20 mouse cellular contexts compared by ENCODE assay signal in the genomic region with DNA sequence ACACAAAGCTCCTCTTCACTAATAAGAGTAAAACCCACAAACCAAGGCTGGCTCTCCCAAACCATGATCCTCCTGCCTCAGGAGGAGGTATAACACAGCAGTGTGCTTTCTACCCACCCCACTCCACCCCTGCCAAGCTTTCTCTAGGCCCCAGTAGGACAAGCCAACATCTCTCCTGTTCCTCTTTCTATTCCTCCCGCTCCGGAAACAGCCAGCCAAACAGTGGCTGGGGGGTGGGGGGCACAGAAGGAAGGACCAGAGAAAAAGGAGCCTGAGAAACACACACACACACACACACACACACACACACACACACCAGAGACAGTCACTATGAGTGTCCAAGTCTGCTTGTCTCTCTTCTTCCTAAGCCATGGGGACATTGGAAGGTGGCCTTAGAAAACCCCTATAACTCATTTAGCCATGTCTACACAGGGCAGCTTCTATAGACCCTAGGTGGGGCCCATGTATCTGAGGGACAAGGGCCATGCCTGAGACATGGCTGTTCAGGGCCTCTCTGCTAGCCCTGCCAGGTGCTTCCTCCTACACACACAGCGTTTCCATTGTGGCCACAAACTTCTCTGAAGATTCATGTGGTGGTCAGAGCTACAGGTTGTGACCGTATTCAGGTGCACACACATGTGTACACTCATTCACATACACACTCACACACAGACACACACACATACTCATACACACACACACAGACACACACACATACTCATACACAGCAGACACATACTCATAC. TPM values are rescaled to one million over a fixed set of nuclear protein-coding genes. Genes with fewer than 3 reads are reported as not detected.
DNase-seq lines count a peak whose midpoint lies in the region; ATAC-seq and TF ChIP-seq lines count a peak whose summit lies in the region.
"Had no signal": no experiment of that assay in that cellular context is flagged by ENCODE, and none has a peak within 500 bp of the region (broad histone marks: within the 10 kb centered on the region; RNA-seq: fewer than 3 reads in every experiment).

No protein-coding gene starts in this region.

- DNase-seq in layer of hippocampus, adult 9-11 months, result peak; percentile 78
- DNase-seq in layer of hippocampus, postnatal 25 days (ENCODE audit: extremely low spot score in 1 of 2, low spot score in 1 of 2), result no peak
- peak; percentile 80 for DNase-seq in CH12.LX (ENCODE audit: extremely low read depth)
- peak; percentile 55 for DNase-seq in splenic B cell, adult 2 months (ENCODE audit: low read depth, low spot score)
- DNase-seq in adrenal gland, adult 2 months, result no peak
- no peak for DNase-seq in midbrain, embryonic 11.5 days (ENCODE audit: low spot score, missing footprints)
- DNase-seq: cerebellum, postnatal 14 days; kidney, adult 11 months; kidney, postnatal 10 days; lung, postnatal 36 days; right cerebral cortex, postnatal 25 days had no signal

- no peaks in the 10 kb centered on the region; the same call in 1 of the 2 replicates for H3K79me2 ChIP-seq in CH12.LX (replicated peaks; ENCODE audit: control insufficient read depth, extremely low read depth, insufficient read depth, poor library complexity, severe bottlenecking)

- dilution Hi-C loops in CH12.LX (cut with MboI; ENCODE audit: extremely low pct_ligation_motif_present, extremely low pct_unique_long_range_greater_than_20kb, low sequenced_read_pairs), result no loop called here

- 92% methylated on average over 4 of the region's 4 CpGs for WGBS in hindbrain, embryonic 12.5 days
- WGBS in midbrain, embryonic 11.5 days, result 92% methylated on average over 4 of the region's 4 CpGs

- ATAC-seq in hematopoietic stem cell, adult 5-6 weeks (replicated peaks in 1 of 2; ENCODE audit: insufficient read depth in 1 of 2, low FRiP score in 2 of 2, low TSS enrichment in 1 of 2, low read depth in 1 of 2, poor library complexity in 2 of 2, severe bottlenecking in 2 of 2), result peak; percentile 70 to 76
- ATAC-seq in hindbrain, embryonic 12.5 days (ENCODE audit: low FRiP score), result no peak
- no peak for ATAC-seq in midbrain, embryonic 11.5 days (ENCODE audit: low FRiP score)

- TF ChIP-seq POLR2A in CH12.LX (IDR thresholded peaks at IDR 0.05; ENCODE audit: low read depth, low read length), result no peak; the same call in 1 of the 2 replicates

- in situ Hi-C loops in CH12.LX (cut with MboI; ENCODE audit: low pct_ligation_motif_present, low pct_unique_long_range_greater_than_20kb, low sequenced_read_pairs), result no loop called here

- peaks cover 4% of the 10 kb centered on the region for H3K9me3 ChIP-seq in CH12.LX (replicated peaks; ENCODE audit: low read length)
- no peaks in the 10 kb centered on the region for H3K9me3 ChIP-seq in hindbrain, embryonic 12.5 days (replicated peaks)
- no peaks in the 10 kb centered on the region for H3K9me3 ChIP-seq in midbrain, embryonic 11.5 days (ENCODE audit: control insufficient read depth, low read length)
- H3K9me3 ChIP-seq: embryonic facial prominence, embryonic 13.5 days; forebrain, embryonic 10.5 days; G1E; heart, embryonic 15.5 days; hindbrain, embryonic 15.5 days; stomach, embryonic 15.5 days had no signal

- peak overlapping the region; percentile 64 for H3K4me2 ChIP-seq in CH12.LX (ENCODE audit: insufficient read depth, low read depth, poor library complexity, severe bottlenecking)
- no peak overlapping the region for H3K4me2 ChIP-seq in hindbrain, embryonic 12.5 days (replicated peaks)
- no peak overlapping the region for H3K4me2 ChIP-seq in midbrain, embryonic 11.5 days
- H3K4me2 ChIP-seq: embryonic facial prominence, embryonic 13.5 days; heart, embryonic 15.5 days; hindbrain, embryonic 15.5 days; stomach, embryonic 15.5 days had no signal

- H3K4me3 ChIP-seq in CH12.LX (replicated peaks in 1 of 3; ENCODE audit: low read depth in 2 of 3, low read length in 2 of 3, poor library complexity in 1 of 3), result peak overlapping the region in 1 of 3 experiments; percentile 37
- H3K4me3 ChIP-seq in hindbrain, embryonic 12.5 days, result no peak overlapping the region
- H3K4me3 ChIP-seq in midbrain, embryonic 11.5 days (ENCODE audit: low read depth, low read length), result no peak overlapping the region
- H3K4me3 ChIP-seq: embryonic facial prominence, embryonic 13.5 days; forebrain, embryonic 10.5 days; heart, embryonic 15.5 days; hindbrain, embryonic 15.5 days; stomach, embryonic 15.5 days had no signal

- no peaks in the 10 kb centered on the region for H3K27me3 ChIP-seq in CH12.LX (replicated peaks)
- no peaks in the 10 kb centered on the region for H3K27me3 ChIP-seq in splenic B cell, adult 2 months (ENCODE audit: control insufficient read depth, insufficient read depth, low read length, poor library complexity, severe bottlenecking)
- H3K27me3 ChIP-seq in hindbrain, embryonic 12.5 days, result no peaks in the 10 kb centered on the region
- H3K27me3 ChIP-seq in midbrain, embryonic 11.5 days (ENCODE audit: control insufficient read depth, insufficient read depth, low read length), result no peaks in the 10 kb centered on the region
- H3K27me3 ChIP-seq: embryonic facial prominence, embryonic 13.5 days; heart, embryonic 15.5 days; hindbrain, embryonic 15.5 days; stomach, embryonic 15.5 days had no signal

- H3K27ac ChIP-seq in CH12.LX (ENCODE audit: insufficient read depth, low read depth), result peak overlapping the region; percentile 98
- no peak overlapping the region for H3K27ac ChIP-seq in hindbrain, embryonic 12.5 days
- H3K27ac ChIP-seq in midbrain, embryonic 11.5 days (ENCODE audit: low read depth, low read length), result no peak overlapping the region
- H3K27ac ChIP-seq: embryonic facial prominence, embryonic 13.5 days; forebrain, embryonic 10.5 days; heart, embryonic 15.5 days; hindbrain, embryonic 15.5 days; liver, embryonic 14.5 days; stomach, embryonic 15.5 days had no signal

- H3K36me3 ChIP-seq in CH12.LX (replicated peaks in 1 of 2; ENCODE audit: control insufficient read depth in 1 of 2, insufficient read depth in 1 of 2, low read length in 1 of 2), result peaks cover 7 to 46% of the 10 kb centered on the region in 2 experiments
- H3K36me3 ChIP-seq in splenic B cell, adult 2 months (ENCODE audit: control insufficient read depth, insufficient read depth, low read length, poor library complexity, severe bottlenecking), result no peaks in the 10 kb centered on the region
- H3K36me3 ChIP-seq in hindbrain, embryonic 12.5 days, result peaks cover 6% of the 10 kb centered on the region; the same call in 1 of the 2 replicates
- no peaks in the 10 kb centered on the region for H3K36me3 ChIP-seq in midbrain, embryonic 11.5 days (ENCODE audit: control insufficient read depth, insufficient read depth, low read length)
- H3K36me3 ChIP-seq: forebrain, embryonic 10.5 days; heart, embryonic 15.5 days; hindbrain, embryonic 15.5 days had no signal

- H3K9ac ChIP-seq in CH12.LX (ENCODE audit: insufficient read depth, low read depth), result no peak overlapping the region
- H3K9ac ChIP-seq in hindbrain, embryonic 12.5 days, result no peak overlapping the region
- no peak overlapping the region for H3K9ac ChIP-seq in midbrain, embryonic 11.5 days (ENCODE audit: low read length)
- H3K9ac ChIP-seq: embryonic facial prominence, embryonic 13.5 days; heart, embryonic 15.5 days; hindbrain, embryonic 15.5 days; liver, embryonic 14.5 days; stomach, embryonic 15.5 days had no signal

- TF ChIP-seq CTCF in CH12.LX (conservative IDR thresholded peaks at IDR 0.05 in 1 of 2, IDR thresholded peaks at IDR 0.05 in 1 of 2; ENCODE audit: low read depth in 2 of 2, low read length in 2 of 2), result no peak

- peak; percentile 87 for TF ChIP-seq EP300 in CH12.LX (IDR thresholded peaks at IDR 0.05; ENCODE audit: low read length)

- peaks cover 78 to 95% of the 10 kb centered on the region in 2 experiments for H3K4me1 ChIP-seq in CH12.LX (ENCODE audit: control insufficient read depth in 1 of 2, insufficient read depth in 2 of 2)
- H3K4me1 ChIP-seq in hindbrain, embryonic 12.5 days, result peaks cover 17% of the 10 kb centered on the region
- H3K4me1 ChIP-seq in midbrain, embryonic 11.5 days (ENCODE audit: control insufficient read depth, insufficient read depth, low read length), result no peaks in the 10 kb centered on the region
- H3K4me1 ChIP-seq: embryonic facial prominence, embryonic 13.5 days; stomach, embryonic 15.5 days had no signal

- peak; percentile 14 for TF ChIP-seq RAD21 in CH12.LX (IDR thresholded peaks at IDR 0.05; ENCODE audit: low read depth, low read length)

TF ChIP-seq in CH12.LX, 34 proteins besides CTCF, POLR2A, EP300 and RAD21 (continues in another document):
- no peak for TF ChIP-seq ZC3H11A (IDR thresholded peaks at IDR 0.05; ENCODE audit: low read depth, low read length)
- peak; percentile 32; the same call in 1 of the 2 replicates for TF ChIP-seq SIN3A (IDR thresholded peaks at IDR 0.05; ENCODE audit: low read length)
- TF ChIP-seq TCF12 (IDR thresholded peaks at IDR 0.05; ENCODE audit: low read depth, low read length), result peak; percentile 96
- TF ChIP-seq CHD2 (IDR thresholded peaks at IDR 0.05; ENCODE audit: low read length), result peak; percentile 77
- peak; percentile 80 for TF ChIP-seq IRF4 (IDR thresholded peaks at IDR 0.05; ENCODE audit: low read depth, low read length)
- peak; percentile 64; the same call in 1 of the 2 replicates for TF ChIP-seq MAZ (IDR thresholded peaks at IDR 0.05; ENCODE audit: low read depth, low read length)
- peak; percentile 61; the same call in 1 of the 2 replicates for TF ChIP-seq MAX (IDR thresholded peaks at IDR 0.05; ENCODE audit: low read length)
- TF ChIP-seq ETS1 (conservative IDR thresholded peaks at IDR 0.05; ENCODE audit: low read depth, low read length), result peak; percentile 6; the same call in 1 of the 2 replicates

RNA-seq across cellular contexts. Expression of gene Slc29a3, which starts 12.8 kb away (rescaled TPM):
- 10 to 100 TPM; 16.6 to 17.1 TPM for total RNA-seq in layer of hippocampus, postnatal 25 days (2021)
- 5.9 and 6.7 TPM in 2 replicates for total RNA-seq in CH12.LX (2012; rRNA removed)
- total RNA-seq in CH12.LX (2014; rRNA removed), result 3.3 and 4.1 TPM in 2 replicates
- 13.3 and 19.1 TPM in 2 replicates for polyA plus RNA-seq in CH12.LX (2012; ENCODE audit: insufficient read length, low read depth)
- 17.5 and 18.4 TPM in 2 replicates for total RNA-seq in hematopoietic stem cell, adult 5-6 weeks (2017)
- total RNA-seq in adrenal gland, adult 2 months (2021), result 10 to 100 TPM; 37.9 to 49.2 TPM
- polyA plus RNA-seq in adrenal gland, adult 2 months (2012; rRNA removed), result 17.9 and 26.7 TPM in 2 replicates
- 11.5 TPM in 2 replicates for polyA plus RNA-seq in hindbrain, embryonic 12.5 days (2016; fragmentation: Nextera tagmentation; extraction: Ambion mirVana)
- polyA plus RNA-seq in midbrain, embryonic 11.5 days (2014; fragmentation: Nextera tagmentation; extraction: Ambion mirVana), result 6.9 and 8.7 TPM in 2 replicates

RNA-seq across cellular contexts. Expression of gene Cdh23, which starts 43.5 kb away (rescaled TPM):
- total RNA-seq in layer of hippocampus, postnatal 25 days (2021), result 1 to 10 TPM; 2.1 to 3.6 TPM
- total RNA-seq in CH12.LX (2012; rRNA removed) (0.30 and 0.34 TPM in 2 replicates), CH12.LX (2014; rRNA removed) (0.04 and 0.20 TPM in 2 replicates)
- 0.73 and 0.75 TPM in 2 replicates for polyA plus RNA-seq in CH12.LX (2012; ENCODE audit: insufficient read length, low read depth)
- 0.84 and 1.6 TPM in 2 replicates for total RNA-seq in hematopoietic stem cell, adult 5-6 weeks (2017)
- total RNA-seq in adrenal gland, adult 2 months (2021), result 1 to 10 TPM in 1 of 2 experiments, under 1 TPM in 1; 0.90 to 1.1 TPM
- polyA plus RNA-seq in adrenal gland, adult 2 months (2012; rRNA removed), result 1.4 and 2.1 TPM in 2 replicates
- 0.19 and 0.44 TPM in 2 replicates for polyA plus RNA-seq in hindbrain, embryonic 12.5 days (2016; fragmentation: Nextera tagmentation; extraction: Ambion mirVana)
- polyA plus RNA-seq in midbrain, embryonic 11.5 days (2014; fragmentation: Nextera tagmentation; extraction: Ambion mirVana), result 0.61 and 0.71 TPM in 2 replicates
- polyA plus RNA-seq: G1E had no signal

Comparison
In these comparisons a context has a peak if more than half of its experiments do, and no peak if none do; other contexts are left out.
1. DNase-seq: peak in layer of hippocampus, adult 9-11 months (single experiment), CH12.LX (single experiment) and splenic B cell, adult 2 months (single experiment); none in layer of hippocampus, postnatal 25 days (0 of 2), adrenal gland, adult 2 months (single experiment) and midbrain, embryonic 11.5 days (single experiment).
2. ATAC-seq: peak in hematopoietic stem cell, adult 5-6 weeks (2 of 2); none in hindbrain, embryonic 12.5 days (single experiment) and midbrain, embryonic 11.5 days (single experiment).